Mouse (Mus musculus): Measurements from ENCODE around the gene Lrrc10b. TPM values are rescaled to one million over a fixed set of nuclear protein-coding genes. Genes with fewer than 3 reads are reported as not detected.
A peak's percentile ranks its signal among the peaks of the same experiment; 100 is the strongest.

The Lrrc10b gene
- polyA plus RNA-seq, 1 experiment from 2014 or later = 0.13 TPM

GRCm38 (mm10) chr19:10457484-10457800 lies 169 bp upstream of the Lrrc10b start:
- Histone ChIP-seq H3K4me2 (ENCODE audit: low read depth, low read length) (peak overlapping the region; percentile 92), H3K9me3 (replicated peaks; ENCODE audit: control insufficient read depth, low read length) (no peaks in the 10 kb centered on the region), H3K4me3 (ENCODE audit: low read depth, low read length) (peak overlapping the region; percentile 55), H3K27me3 (ENCODE audit: control insufficient read depth, insufficient read depth, low read length) (peaks cover 52% of the 10 kb centered on the region), H3K4me1 (ENCODE audit: control insufficient read depth, insufficient read depth, low read length) (no peaks in the 10 kb centered on the region), H3K36me3 (replicated peaks; ENCODE audit: control insufficient read depth, insufficient read depth, low read depth, low read length) (no peaks in the 10 kb centered on the region), H3K27ac (replicated peaks; ENCODE audit: low read depth, low read length) (no peak overlapping the region), H3K9ac (replicated peaks; ENCODE audit: low read length) (no peak overlapping the region)
- WGBS = under 1% methylated on average over 30 of the region's 34 CpGs
- DNase-seq (ENCODE audit: low spot score) = peak; percentile 95
- ATAC-seq (replicated peaks; ENCODE audit: insufficient number of reproducible peaks, low FRiP score, low TSS enrichment, low read depth) = peak; percentile 95

GRCm38 (mm10) chr19:10455437-10455806 lies 1.9 kb downstream of the Lrrc10b start:
- no peak overlapping the region for H3K4me2 ChIP-seq (ENCODE audit: low read depth, low read length)
- ATAC-seq (replicated peaks; ENCODE audit: insufficient number of reproducible peaks, low FRiP score, low TSS enrichment, low read depth) (no peak), DNase-seq (ENCODE audit: low spot score) (no peak)
- 76% methylated on average over 3 of the region's 3 CpGs for WGBS
- no peak overlapping the region for H3K9ac ChIP-seq (replicated peaks; ENCODE audit: low read length)
- no peaks in the 10 kb centered on the region for H3K36me3 ChIP-seq (replicated peaks; ENCODE audit: control insufficient read depth, insufficient read depth, low read depth, low read length)
- H3K27ac ChIP-seq (replicated peaks; ENCODE audit: low read depth, low read length) = no peak overlapping the region
- H3K27me3 ChIP-seq (ENCODE audit: control insufficient read depth, insufficient read depth, low read length) = peaks cover 47% of the 10 kb centered on the region
- H3K9me3 ChIP-seq (replicated peaks; ENCODE audit: control insufficient read depth, low read length) = no peaks in the 10 kb centered on the region
- no peaks in the 10 kb centered on the region for H3K4me1 ChIP-seq (ENCODE audit: control insufficient read depth, insufficient read depth, low read length)
- H3K4me3 ChIP-seq (ENCODE audit: low read depth, low read length) = no peak overlapping the region

- no peak overlapping the region for H3K27ac ChIP-seq (replicated peaks; ENCODE audit: low read depth, low read length)
- no peak overlapping the region for H3K9ac ChIP-seq (replicated peaks; ENCODE audit: low read length)
- WGBS = 64% methylated on average over 4 of the region's 4 CpGs
- DNase-seq (ENCODE audit: low spot score) (no peak), ATAC-seq (replicated peaks; ENCODE audit: insufficient number of reproducible peaks, low FRiP score, low TSS enrichment, low read depth) (no peak)
- H3K4me3 ChIP-seq (ENCODE audit: low read depth, low read length) = no peak overlapping the region
- no peak overlapping the region; the same call in 1 of the 2 replicates for H3K4me2 ChIP-seq (ENCODE audit: low read depth, low read length)
- H3K9me3 ChIP-seq (replicated peaks; ENCODE audit: control insufficient read depth, low read length) = no peaks in the 10 kb centered on the region
- H3K36me3 ChIP-seq (replicated peaks; ENCODE audit: control insufficient read depth, insufficient read depth, low read depth, low read length) = no peaks in the 10 kb centered on the region
- H3K27me3 ChIP-seq (ENCODE audit: control insufficient read depth, insufficient read depth, low read length) = peaks cover 46% of the 10 kb centered on the region
- no peaks in the 10 kb centered on the region for H3K4me1 ChIP-seq (ENCODE audit: control insufficient read depth, insufficient read depth, low read length)
These were observed 2.4 kb downstream of the Lrrc10b start for GRCm38 (mm10) chr19:10454718-10455436.

- ATAC-seq (replicated peaks; ENCODE audit: insufficient number of reproducible peaks, low FRiP score, low TSS enrichment, low read depth) = peak; percentile 27; the same call in 1 of the 2 replicates
- 5% methylated on average over 3 of the region's 3 CpGs for WGBS
- H3K36me3 ChIP-seq (replicated peaks; ENCODE audit: control insufficient read depth, insufficient read depth, low read depth, low read length) = no peaks in the 10 kb centered on the region
These were observed 7.6 kb downstream of the Lrrc10b start for GRCm38 (mm10) chr19:10449708-10450107.

GRCm38 (mm10) chr19:10449190-10449589 lies 8.1 kb downstream of the Lrrc10b start:
- Histone ChIP-seq H3K4me2 (ENCODE audit: low read depth, low read length) (no peak overlapping the region), H3K9me3 (replicated peaks; ENCODE audit: control insufficient read depth, low read length) (no peaks in the 10 kb centered on the region), H3K4me1 (ENCODE audit: control insufficient read depth, insufficient read depth, low read length) (no peaks in the 10 kb centered on the region), H3K27ac (replicated peaks; ENCODE audit: low read depth, low read length) (no peak overlapping the region), H3K4me3 (ENCODE audit: low read depth, low read length) (no peak overlapping the region), H3K27me3 (ENCODE audit: control insufficient read depth, insufficient read depth, low read length) (no peaks in the 10 kb centered on the region), H3K9ac (replicated peaks; ENCODE audit: low read length) (no peak overlapping the region), H3K36me3 (replicated peaks; ENCODE audit: control insufficient read depth, insufficient read depth, low read depth, low read length) (no peaks in the 10 kb centered on the region)
- ATAC-seq (replicated peaks; ENCODE audit: insufficient number of reproducible peaks, low FRiP score, low TSS enrichment, low read depth) (no peak), DNase-seq (ENCODE audit: low spot score) (no peak)
- WGBS = 60% methylated on average over 6 of the region's 6 CpGs

More at GRCm38 (mm10) chr19:10449708-10450107, 7.6 kb downstream of the Lrrc10b start:
- peak; percentile 85 for DNase-seq (ENCODE audit: low spot score)
- H3K9me3 ChIP-seq (replicated peaks; ENCODE audit: control insufficient read depth, low read length) = no peaks in the 10 kb centered on the region
- H3K9ac ChIP-seq (replicated peaks; ENCODE audit: low read length) = no peak overlapping the region
- no peak overlapping the region for H3K27ac ChIP-seq (replicated peaks; ENCODE audit: low read depth, low read length)
- H3K27me3 ChIP-seq (ENCODE audit: control insufficient read depth, insufficient read depth, low read length) = no peaks in the 10 kb centered on the region; the same call in 1 of the 2 replicates
- no peak overlapping the region for H3K4me2 ChIP-seq (ENCODE audit: low read depth, low read length)
- H3K4me1 ChIP-seq (ENCODE audit: control insufficient read depth, insufficient read depth, low read length) = no peaks in the 10 kb centered on the region
- H3K4me3 ChIP-seq (ENCODE audit: low read depth, low read length) = no peak overlapping the region

- Histone ChIP-seq H3K4me2 (ENCODE audit: low read depth, low read length) (no peak overlapping the region), H3K27ac (replicated peaks; ENCODE audit: low read depth, low read length) (no peak overlapping the region), H3K9me3 (replicated peaks; ENCODE audit: control insufficient read depth, low read length) (no peaks in the 10 kb centered on the region), H3K4me3 (ENCODE audit: low read depth, low read length) (no peak overlapping the region), H3K27me3 (ENCODE audit: control insufficient read depth, insufficient read depth, low read length) (no peaks in the 10 kb centered on the region), H3K4me1 (ENCODE audit: control insufficient read depth, insufficient read depth, low read length) (no peaks in the 10 kb centered on the region), H3K36me3 (replicated peaks; ENCODE audit: control insufficient read depth, insufficient read depth, low read depth, low read length) (no peaks in the 10 kb centered on the region), H3K9ac (replicated peaks; ENCODE audit: low read length) (no peak overlapping the region)
- no peak for DNase-seq (ENCODE audit: low spot score)
- 90% methylated on average over 7 of the region's 7 CpGs for WGBS
- ATAC-seq (replicated peaks; ENCODE audit: insufficient number of reproducible peaks, low FRiP score, low TSS enrichment, low read depth) = no peak
These were observed 9.0 kb downstream of the Lrrc10b start for GRCm38 (mm10) chr19:10448275-10448674.

GRCm38 (mm10) chr19:10444685-10445369 lies 12.4 kb downstream of the Lrrc10b start:
- Histone ChIP-seq H3K9me3 (replicated peaks; ENCODE audit: control insufficient read depth, low read length) (no peaks in the 10 kb centered on the region), H3K4me3 (ENCODE audit: low read depth, low read length) (no peak overlapping the region), H3K4me1 (ENCODE audit: control insufficient read depth, insufficient read depth, low read length) (no peaks in the 10 kb centered on the region), H3K27ac (replicated peaks; ENCODE audit: low read depth, low read length) (no peak overlapping the region), H3K4me2 (ENCODE audit: low read depth, low read length) (no peak overlapping the region), H3K27me3 (ENCODE audit: control insufficient read depth, insufficient read depth, low read length) (no peaks in the 10 kb centered on the region), H3K9ac (replicated peaks; ENCODE audit: low read length) (no peak overlapping the region), H3K36me3 (replicated peaks; ENCODE audit: control insufficient read depth, insufficient read depth, low read depth, low read length) (no peaks in the 10 kb centered on the region)
- DNase-seq (ENCODE audit: low spot score) (no peak), ATAC-seq (replicated peaks; ENCODE audit: insufficient number of reproducible peaks, low FRiP score, low TSS enrichment, low read depth) (no peak)
- 87% methylated on average over 15 of the region's 15 CpGs for WGBS

GRCm38 (mm10) chr19:10437521-10437920 lies 19.8 kb downstream of the Lrrc10b start:
- Histone ChIP-seq H3K36me3 (replicated peaks; ENCODE audit: control insufficient read depth, insufficient read depth, low read depth, low read length) (no peaks in the 10 kb centered on the region), H3K9me3 (replicated peaks; ENCODE audit: control insufficient read depth, low read length) (no peaks in the 10 kb centered on the region), H3K9ac (replicated peaks; ENCODE audit: low read length) (no peak overlapping the region), H3K4me1 (ENCODE audit: control insufficient read depth, insufficient read depth, low read length) (no peaks in the 10 kb centered on the region), H3K27me3 (ENCODE audit: control insufficient read depth, insufficient read depth, low read length) (no peaks in the 10 kb centered on the region; the same call in 1 of the 2 replicates), H3K4me2 (ENCODE audit: low read depth, low read length) (no peak overlapping the region), H3K27ac (replicated peaks; ENCODE audit: low read depth, low read length) (no peak overlapping the region), H3K4me3 (ENCODE audit: low read depth, low read length) (no peak overlapping the region)
- ATAC-seq (replicated peaks; ENCODE audit: insufficient number of reproducible peaks, low FRiP score, low TSS enrichment, low read depth) (no peak), DNase-seq (ENCODE audit: low spot score) (no peak)
- 50% methylated on average over 1 of the region's 1 CpGs for WGBS

Data from embryonic facial prominence, embryonic 11.5 days (tissue).